Mouse (Mus musculus): ENCODE measurements around the gene Gm6803.
"Not testable (repeated sequence)": the region's sequence is repeated elsewhere in the genome, so short reads cannot be mapped to it uniquely, and the experiment has no call there.

GRCm38 (mm10) chr12:88045226-88045625, 26.7 kb upstream of the Gm6803 start:
- not testable (repeated sequence) for TF ChIP-seq EP300, CTCF (IDR thresholded peaks at IDR 0.05; ENCODE audit: low read depth)
